Mouse (Mus musculus) liver, embryonic 14.5 days (tissue): ENCODE results near the gene Evl. TPM values are rescaled to one million over a fixed set of nuclear protein-coding genes. Genes with fewer than 3 reads are reported as not detected.

Experiments used
- ATAC-seq: fragments of 200-750 bp; cut with Nextera tagmentation; 2 replicates; pipeline ENCODE4 v1.8.0; 2017; ENCODE audit warnings: moderate number of reproducible peaks, mild to moderate bottlenecking, moderate library complexity; ENCODE audit not compliant: insufficient read depth
- DNase-seq, 3 experiments: peaks; one replicate each; pipeline ENCODE4 v3.0.0-alpha.2; 2012 to 2013; ENCODE audit warnings: low read depth in 3 of 3, low spot score in 3 of 3
- H3K27ac ChIP-seq: fragments of 300-500 bp; sonication (generic); 2 replicates; pipeline ENCODE4 v1.5.1; 2014; ENCODE audit warnings: moderate library complexity, mild to moderate bottlenecking, control low read depth, inconsistent platforms
- H3K27me3 ChIP-seq: fragments of 300-500 bp; sonication (generic); 2 replicates; pipeline ENCODE4 v1.6.1; 2014; ENCODE audit warnings: mild to moderate bottlenecking, low read length, moderate library complexity; ENCODE audit not compliant: control insufficient read depth, insufficient read depth
- H3K36me3 ChIP-seq: fragments of 300-500 bp; sonication (generic); replicated peaks from 2 replicates; pipeline ENCODE4 v1.6.1; 2014; ENCODE audit warnings: low read depth; ENCODE audit not compliant: control insufficient read depth, insufficient read depth
- H3K4me1 ChIP-seq, 2 experiments: fragments of 200-500 bp in 1 of 2; fragments of 300-500 bp in 1 of 2; sonication (generic) in 1 of 2; replicated peaks; 2 replicates each; pipeline ENCODE4 v1.6.1; 2012 to 2014; ENCODE audit warnings: antibody characterized with exemption in 1 of 2, inconsistent platforms in 1 of 2, low read length in 1 of 2; ENCODE audit not compliant: control insufficient read depth in 2 of 2, insufficient read depth in 2 of 2
- H3K4me2 ChIP-seq: fragments of 300-500 bp; sonication (generic); 2 replicates; pipeline ENCODE4 v1.6.1; 2014; ENCODE audit warnings: low read depth, mild to moderate bottlenecking, control low read depth, moderate library complexity
- H3K4me3 ChIP-seq, 2 experiments: fragments of 200-500 bp in 1 of 2; fragments of 300-500 bp in 1 of 2; sonication (generic) in 1 of 2; 2 replicates each; pipeline ENCODE4 v1.5.1; 2012 to 2014; ENCODE audit warnings: low read depth in 2 of 2, low read length in 2 of 2, mild to moderate bottlenecking in 2 of 2, control low read depth in 1 of 2, inconsistent platforms in 1 of 2, moderate library complexity in 1 of 2; ENCODE audit not compliant: insufficient read depth in 1 of 2
- H3K9ac ChIP-seq: fragments of 300-500 bp; sonication (generic); replicated peaks from 2 replicates; pipeline ENCODE4 v1.6.1; 2014; ENCODE audit warnings: mild to moderate bottlenecking, control low read depth, moderate library complexity
- H3K9me3 ChIP-seq: fragments of 300-500 bp; sonication (generic); 2 replicates; pipeline ENCODE4 v1.6.1; 2016; ENCODE audit warnings: low read length, mixed read lengths; ENCODE audit not compliant: control insufficient read depth
- CTCF ChIP-seq: IDR thresholded peaks from 2 replicates; pipeline ENCODE4 v1.5.1; 2016; ENCODE audit warnings: antibody characterized with exemption, low read depth, control low read depth
- EP300 ChIP-seq: IDR thresholded peaks from 2 replicates; pipeline ENCODE4 v1.6.1; 2016; ENCODE audit warnings: antibody characterized with exemption, low read depth
- WGBS: fragments of 180-500 bp; shearing (Covaris S2); extraction: QIAGEN DNeasy Blood & Tissue Kit; methylation state at CpG from one replicate; pipeline ENCODE4 v1.1.7; 2014; ENCODE audit not compliant: insufficient replicate concordance; 5-methylcytosine and 5-hydroxymethylcytosine counted together
- polyA plus RNA-seq, 2 experiments: library from polyadenylated mRNA; depleted of rRNA in 1 of 2; stranded (reverse) in 1 of 2; unstranded in 1 of 2; fragments of >200 nt; fragmentation: Nextera tagmentation in 1 of 2; extraction: Ambion mirVana in 1 of 2; gene quantifications; 2 replicates each; pipeline versions ENCODE4 v1.2.1 to v1.2.3; 2012 to 2014

Evl gene
- polyA plus RNA-seq, 2 experiments, result 7.0 to 15.9 TPM

- no peak for TF ChIP-seq CTCF
- no peak for TF ChIP-seq EP300
- Histone ChIP-seq H3K27ac (no peak overlapping the region), H3K27me3 (no peaks in the 10 kb centered on the region), H3K9me3 (no peaks in the 10 kb centered on the region), H3K36me3 (no peaks in the 10 kb centered on the region), H3K4me2 (no peak overlapping the region), H3K9ac (no peak overlapping the region), H3K4me1 (peaks cover 0 to 7% of the 10 kb centered on the region in 2 experiments; a peak in 2 of 4 replicates), H3K4me3 (no peak overlapping the region)
- DNase-seq (no peak), ATAC-seq (no peak)
- 56% methylated on average over 12 of the region's 12 CpGs for WGBS
Measured at GRCm38 (mm10) chr12:108605521-108606281, 51.2 kb downstream of the Evl start.

- H3K4me1 ChIP-seq, result peaks cover 0 to 7% of the 10 kb centered on the region in 2 experiments; a peak in 2 of 4 replicates
- H3K27ac ChIP-seq, result no peak overlapping the region
- no peak overlapping the region for H3K9ac ChIP-seq
- no peak overlapping the region for H3K4me2 ChIP-seq
- no peak overlapping the region for H3K4me3 ChIP-seq
- H3K36me3 ChIP-seq, result no peaks in the 10 kb centered on the region
- H3K9me3 ChIP-seq, result no peaks in the 10 kb centered on the region
- WGBS, result 67% methylated on average over 7 of the region's 7 CpGs
- ATAC-seq (no peak), DNase-seq (no peak)
- no peak for TF ChIP-seq CTCF
- no peak for TF ChIP-seq EP300
- no peaks in the 10 kb centered on the region for H3K27me3 ChIP-seq
Measured at GRCm38 (mm10) chr12:108606321-108606720, 51.8 kb downstream of the Evl start.

- WGBS, result 29% methylated on average over 3 of the region's 3 CpGs
- Histone ChIP-seq H3K9ac (no peak overlapping the region), H3K4me2 (no peak overlapping the region), H3K27me3 (no peaks in the 10 kb centered on the region), H3K27ac (no peak overlapping the region), H3K4me1 (peaks cover 0 to 7% of the 10 kb centered on the region in 2 experiments; a peak in 2 of 4 replicates), H3K36me3 (no peaks in the 10 kb centered on the region), H3K4me3 (no peak overlapping the region), H3K9me3 (no peaks in the 10 kb centered on the region)
- DNase-seq (no peak), ATAC-seq (peak; percentile 60; the same call in 1 of the 2 replicates)
- no peak for TF ChIP-seq CTCF
- peak; percentile 32 for TF ChIP-seq EP300
Measured at GRCm38 (mm10) chr12:108609446-108609845, 54.9 kb downstream of the Evl start.

- 46% methylated on average over 4 of the region's 4 CpGs for WGBS
- no peaks in the 10 kb centered on the region for H3K27me3 ChIP-seq
- peaks cover 0 to 7% of the 10 kb centered on the region in 2 experiments; a peak in 2 of 4 replicates for H3K4me1 ChIP-seq
- no peak for DNase-seq
- no peaks in the 10 kb centered on the region for H3K36me3 ChIP-seq
- H3K9ac ChIP-seq, result no peak overlapping the region
- TF ChIP-seq EP300, result no peak
- no peak for TF ChIP-seq CTCF
- no peak overlapping the region for H3K4me2 ChIP-seq
- no peak overlapping the region for H3K4me3 ChIP-seq
- no peak overlapping the region for H3K27ac ChIP-seq
- ATAC-seq, result no peak
- no peaks in the 10 kb centered on the region for H3K9me3 ChIP-seq
Measured at GRCm38 (mm10) chr12:108610255-108610654, 55.7 kb downstream of the Evl start.

- no peak overlapping the region for H3K27ac ChIP-seq
- no peak overlapping the region for H3K4me2 ChIP-seq
- WGBS, result 23% methylated on average over 3 of the region's 3 CpGs
- no peaks in the 10 kb centered on the region for H3K9me3 ChIP-seq
- no peaks in the 10 kb centered on the region for H3K27me3 ChIP-seq
- no peak overlapping the region for H3K4me3 ChIP-seq
- H3K9ac ChIP-seq, result no peak overlapping the region
- H3K4me1 ChIP-seq, result peaks cover 0 to 3% of the 10 kb centered on the region in 2 experiments; a peak in 2 of 4 replicates
- ATAC-seq (0 out of 2 replicates have a peak, but pooled peaks have one; percentile 41), DNase-seq (peak; percentile 45 to 53 (median 49))
- no peaks in the 10 kb centered on the region for H3K36me3 ChIP-seq
- no peak for TF ChIP-seq EP300
- TF ChIP-seq CTCF, result peak; percentile 75
Measured at GRCm38 (mm10) chr12:108613081-108613480, 58.6 kb downstream of the Evl start.
